Mouse (Mus musculus) R1 (cell line): Measurements from ENCODE around the gene Prr14l.
"Not testable (repeated sequence)": the region's sequence is repeated elsewhere in the genome, so short reads cannot be mapped to it uniquely, and the experiment has no call there.

Source experiments
- DNase-seq: peaks from one replicate; pipeline ENCODE4 v3.0.0-alpha.2; 2018; ENCODE audit warnings: low read depth, low spot score

Prr14l gene

DNA sequence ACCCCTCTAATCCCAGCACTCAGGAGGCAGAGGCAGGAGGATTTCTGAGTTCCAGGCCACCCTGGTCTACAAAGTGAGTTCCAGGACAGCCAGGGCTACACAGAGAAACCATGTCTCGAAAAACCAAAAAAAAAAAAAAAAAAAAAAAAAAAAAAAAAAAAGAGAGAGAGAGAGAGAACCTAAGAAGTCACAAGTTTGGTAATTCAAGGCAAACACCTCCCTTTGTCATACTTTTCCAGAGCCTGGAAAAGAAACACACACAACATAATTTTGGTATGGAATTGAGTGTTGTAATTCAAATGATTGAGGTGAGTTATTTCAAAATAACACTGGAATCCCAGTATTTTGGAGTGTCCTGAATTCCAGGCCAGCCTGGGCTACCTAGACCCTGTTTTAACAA is 67.6 kb downstream of the Prr14l start:
- not testable (repeated sequence) for DNase-seq

DNA sequence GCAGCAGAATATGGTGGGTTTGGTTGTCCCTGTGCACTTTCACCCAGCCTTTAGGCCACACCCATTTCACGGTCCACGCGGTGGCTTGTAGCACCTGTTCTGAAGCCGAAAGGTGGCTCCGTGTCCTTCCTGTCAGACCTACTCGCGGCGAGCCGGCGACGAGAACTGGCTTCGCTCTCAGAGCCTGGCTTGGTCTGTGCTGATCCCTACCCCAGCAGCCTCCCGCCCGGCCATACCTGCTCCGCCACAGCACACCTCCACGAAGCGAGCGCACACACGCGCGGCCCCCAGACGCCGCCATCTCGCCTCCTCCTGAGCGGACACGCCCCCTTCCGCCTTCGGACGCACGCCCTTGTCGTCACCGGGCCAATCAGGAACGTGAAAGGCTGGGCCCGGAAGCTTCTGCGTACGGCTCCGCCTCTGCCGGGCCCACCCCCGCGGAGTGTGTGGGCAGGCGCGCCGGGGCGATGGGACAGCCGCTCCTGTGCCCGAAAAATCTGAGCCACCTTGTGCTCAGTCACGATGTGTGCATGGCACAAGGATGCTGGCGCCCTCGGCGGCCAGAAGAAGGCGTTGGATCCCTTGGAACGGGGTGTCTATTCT is 68.6 kb downstream of the Prr14l start, which contains the start of gene Pisd:
TSS of gene Pisd (minus strand) at position 334 of the 603 bp plus-strand sequence.
- DNase-seq = peak; percentile 96

DNA sequence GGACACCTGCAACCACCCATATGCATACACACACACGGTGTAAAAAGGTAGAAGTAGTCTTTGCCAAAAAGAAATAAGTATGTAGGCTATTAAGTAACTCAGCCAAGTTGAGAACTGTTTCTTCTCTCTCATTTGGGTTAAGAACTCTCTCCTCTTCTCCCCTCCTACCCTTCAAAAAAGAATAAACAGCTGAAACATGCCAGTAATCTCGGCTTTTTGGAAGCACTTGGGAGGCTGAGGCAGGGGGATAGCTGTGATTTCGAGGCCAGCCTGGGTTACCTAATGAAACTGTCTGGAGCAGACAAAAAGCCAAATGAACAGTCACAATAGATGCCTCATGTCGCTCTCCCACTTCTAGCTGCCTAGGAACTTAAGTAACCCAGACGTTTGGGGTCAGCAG is 69.3 kb downstream of the Prr14l start:
- no peak for DNase-seq

DNA sequence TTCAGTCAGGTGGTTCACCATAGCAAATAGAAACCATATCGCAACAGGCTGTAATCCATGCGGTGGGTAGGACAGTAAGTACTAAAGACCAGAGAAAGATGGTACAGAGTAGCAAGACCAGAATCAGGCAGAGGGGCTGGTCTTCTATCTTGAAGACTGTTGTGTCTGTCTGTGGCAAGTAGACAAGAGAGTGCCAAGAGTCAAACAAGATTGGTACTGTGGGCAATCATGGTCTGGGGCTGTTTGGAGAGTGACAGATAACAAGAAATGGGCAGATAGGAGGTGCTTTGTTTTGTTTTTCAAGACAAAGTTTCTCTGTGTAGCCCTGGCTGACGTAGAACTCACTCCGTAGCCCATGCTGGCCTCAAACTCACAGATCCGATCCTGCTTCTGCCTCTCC is 72.5 kb downstream of the Prr14l start:
- DNase-seq = no peak

DNA sequence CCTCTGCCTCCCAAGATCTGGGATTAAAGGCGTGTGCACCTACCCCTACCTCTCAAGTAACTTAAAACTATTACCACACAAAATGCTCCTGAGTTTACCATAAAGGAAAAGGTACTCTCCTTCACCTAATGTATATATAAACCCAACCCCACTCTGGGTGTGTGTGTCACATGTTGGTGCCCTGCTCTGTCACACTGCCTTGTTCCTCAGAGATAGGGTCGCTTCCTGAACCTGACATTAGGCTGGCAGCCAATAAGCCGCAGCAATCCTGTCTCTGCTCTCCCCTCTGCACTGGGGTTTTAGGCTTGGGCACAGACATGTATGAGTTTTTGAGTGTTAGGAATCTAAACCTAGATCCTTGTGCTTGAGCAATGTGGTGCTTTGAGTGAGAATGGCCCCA is 75.9 kb downstream of the Prr14l start:
- DNase-seq = no peak

- peak; percentile 25 for DNase-seq
These were observed 81.7 kb downstream of the Prr14l start for GRCm38 (mm10) chr5:32772361-32772760.

- DNase-seq = no peak
These were observed 86.3 kb downstream of the Prr14l start for GRCm38 (mm10) chr5:32767636-32768373.

DNA sequence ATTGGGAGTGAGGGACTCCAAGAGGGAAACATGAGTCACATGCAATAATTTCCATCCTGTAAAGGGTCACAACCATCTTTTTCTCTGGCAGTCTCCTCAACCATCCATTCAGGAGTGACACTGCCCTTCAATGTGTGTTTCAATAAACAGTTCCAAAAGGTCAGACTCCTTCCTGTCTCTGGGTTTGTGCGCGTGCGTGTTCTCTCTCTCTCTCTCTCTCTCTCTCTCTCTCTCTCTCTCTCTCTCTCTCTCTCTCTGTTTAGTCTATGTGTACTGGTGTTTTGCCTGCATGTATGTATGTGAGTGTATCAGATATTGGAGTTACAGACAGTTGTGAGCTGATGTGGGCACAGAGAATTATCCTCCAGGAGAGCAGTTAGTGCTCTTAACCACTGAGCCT is 87.1 kb downstream of the Prr14l start:
- DNase-seq = no peak

GRCm38 (mm10) chr5:32761566-32762140 is 92.4 kb downstream of the Prr14l start:
- DNase-seq = no peak

GRCm38 (mm10) chr5:32760787-32761186 is 93.3 kb downstream of the Prr14l start:
- no peak for DNase-seq

GRCm38 (mm10) chr5:32760352-32760751 is 93.7 kb downstream of the Prr14l start:
- peak; percentile 51 for DNase-seq

DNA sequence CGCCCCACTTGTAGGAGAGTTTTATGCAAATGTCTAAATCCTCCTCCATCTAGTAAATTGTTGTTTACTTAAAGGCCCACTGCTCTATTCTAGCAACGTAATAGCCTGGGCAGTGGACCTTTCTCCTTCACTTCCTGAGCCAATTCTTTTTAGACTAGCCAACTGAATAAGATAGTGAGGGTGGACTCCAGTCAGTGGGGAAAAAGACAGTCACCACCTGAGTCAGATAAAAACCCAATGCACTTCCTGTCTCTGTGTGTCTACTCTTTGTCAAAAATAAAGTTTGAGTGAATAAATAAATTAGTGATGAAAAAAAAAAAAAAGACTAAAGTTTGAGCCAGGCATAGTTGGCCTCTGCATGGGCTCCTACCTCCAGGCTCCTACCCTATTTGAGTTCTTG is 94.4 kb downstream of the Prr14l start:
- no peak for DNase-seq

DNA sequence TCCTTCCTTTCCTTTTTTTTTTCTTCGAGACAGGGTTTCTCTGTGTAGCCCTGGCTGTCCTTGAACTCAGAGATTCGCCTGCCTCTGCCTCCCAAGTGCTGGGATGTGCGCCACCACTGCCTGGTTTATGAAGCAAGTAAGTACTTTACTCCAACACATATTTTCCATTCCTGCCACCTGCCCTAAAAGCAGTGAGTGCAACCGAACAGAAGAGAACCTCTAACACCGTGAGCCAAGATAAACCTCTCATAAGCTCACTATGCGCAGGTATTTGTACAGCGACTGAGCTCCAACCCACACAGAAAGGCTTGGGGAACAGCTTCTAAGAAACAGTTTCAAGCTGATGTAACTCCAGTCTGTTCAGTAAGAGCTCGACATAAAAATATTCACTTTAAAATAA is 97.9 kb downstream of the Prr14l start:
- DNase-seq = no peak

DNA sequence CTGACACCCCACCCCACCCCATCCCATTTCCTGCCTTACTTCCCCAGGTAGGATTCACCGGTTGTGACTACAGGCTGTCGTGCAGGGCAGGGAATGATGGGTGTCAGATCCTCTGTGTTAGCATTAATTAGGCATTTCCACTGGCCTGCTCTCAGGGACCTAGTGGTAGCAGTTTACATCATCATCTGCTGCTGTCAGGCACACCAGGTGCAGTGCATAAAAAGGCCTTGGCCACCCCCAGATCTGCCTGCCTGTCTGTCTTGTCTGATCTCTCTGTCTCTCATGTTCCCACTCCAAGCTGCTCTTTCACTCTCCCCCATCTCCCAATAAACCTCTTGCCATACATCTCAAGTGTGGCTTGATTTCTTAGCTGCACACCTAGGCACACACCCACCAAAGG is 102.3 kb downstream of the Prr14l start:
- no peak for DNase-seq

DNA sequence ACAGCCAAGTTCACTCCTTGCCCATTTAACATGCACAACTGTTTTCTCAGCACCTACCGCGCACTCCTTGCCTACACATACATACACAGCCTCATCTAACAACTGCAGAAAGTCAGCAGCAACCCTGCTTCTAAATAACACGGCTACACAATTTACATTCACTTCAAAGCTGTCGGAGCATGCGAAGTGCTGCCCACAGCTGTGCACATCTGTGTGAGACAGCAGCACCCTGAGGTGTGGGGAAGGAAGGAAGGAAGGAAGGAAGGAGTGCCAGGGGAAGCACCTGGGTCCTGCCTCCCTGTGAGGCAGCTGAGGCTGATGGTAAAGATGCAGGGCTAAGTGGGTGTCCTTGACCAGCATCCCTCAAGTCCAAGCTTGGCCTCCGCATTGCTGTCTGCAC is 105.1 kb downstream of the Prr14l start:
- DNase-seq = no peak

- peak; percentile 57 for DNase-seq
These were observed 106.2 kb downstream of the Prr14l start for GRCm38 (mm10) chr5:32747650-32748375.

DNA sequence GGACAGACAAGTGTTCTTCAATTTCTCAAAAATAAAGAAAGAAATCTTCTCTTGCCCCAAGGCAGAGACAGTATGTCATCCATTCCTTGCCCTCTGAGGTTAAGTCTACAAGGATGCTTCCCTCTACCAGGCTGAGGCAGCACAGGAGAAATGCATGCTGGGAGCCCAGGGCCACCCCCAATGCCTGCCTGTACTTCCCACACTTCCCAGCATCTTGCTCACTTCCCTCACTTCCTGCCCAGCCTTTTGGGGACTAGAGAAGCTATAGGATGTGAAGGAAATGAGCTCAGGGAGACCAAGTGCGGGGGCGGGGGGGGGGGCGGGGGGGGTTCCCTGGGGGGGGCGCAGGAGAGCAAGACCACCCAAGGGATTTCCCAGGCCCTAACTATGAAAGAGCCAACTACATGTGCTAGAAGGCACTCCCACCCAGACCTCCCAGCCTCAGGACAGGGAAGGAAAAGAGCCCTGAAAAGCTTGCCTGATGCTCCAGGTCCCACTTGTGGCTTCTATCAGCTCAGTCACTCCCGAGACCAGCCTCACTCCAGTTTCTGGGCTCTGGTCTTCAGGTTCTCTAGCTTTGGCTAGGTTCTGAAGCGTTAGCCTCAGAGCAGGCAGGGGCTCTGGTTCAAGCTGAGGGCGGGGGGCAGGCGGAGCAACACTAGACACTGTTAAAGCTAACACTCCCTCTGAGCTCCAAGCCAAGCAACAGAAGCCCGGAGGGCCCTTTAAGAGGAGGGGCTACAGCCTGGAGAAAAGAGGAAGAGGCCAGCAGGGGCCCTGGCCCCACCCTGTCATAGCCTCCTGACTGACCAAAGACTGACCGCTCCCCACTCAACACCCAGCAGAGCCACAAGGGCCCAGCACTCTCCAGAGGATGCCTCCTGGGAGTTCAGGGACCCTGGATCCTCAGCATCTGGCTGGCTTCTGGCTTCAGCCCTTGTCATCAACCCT is 108.1 kb downstream of the Prr14l start:
- peak; percentile 43 for DNase-seq

GRCm38 (mm10) chr5:32742149-32742548 is 111.9 kb downstream of the Prr14l start:
- peak; percentile 31 for DNase-seq

- not testable (repeated sequence) for DNase-seq
These were observed 112.7 kb downstream of the Prr14l start for GRCm38 (mm10) chr5:32741377-32741776.

DNA sequence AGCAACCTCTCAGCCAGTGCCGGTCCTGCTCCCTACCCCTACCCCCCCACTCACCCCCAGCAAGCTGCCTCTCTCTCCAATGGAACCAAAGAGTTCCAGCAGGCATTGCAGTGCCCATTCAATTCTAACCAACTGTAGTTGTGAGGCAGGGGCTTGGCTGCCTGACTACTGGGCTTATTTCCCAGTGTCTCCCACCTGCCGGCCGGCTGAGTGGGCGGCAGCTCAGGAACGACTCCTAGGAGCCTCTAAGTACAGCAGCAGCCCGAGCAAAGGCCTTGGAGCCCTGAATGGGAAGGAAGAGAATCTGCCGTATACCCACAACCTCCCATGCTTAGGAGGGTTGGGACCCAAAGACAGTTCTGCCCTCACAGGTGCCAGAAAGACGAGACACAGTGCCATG is 113.2 kb downstream of the Prr14l start:
- not testable (repeated sequence) for DNase-seq

DNA sequence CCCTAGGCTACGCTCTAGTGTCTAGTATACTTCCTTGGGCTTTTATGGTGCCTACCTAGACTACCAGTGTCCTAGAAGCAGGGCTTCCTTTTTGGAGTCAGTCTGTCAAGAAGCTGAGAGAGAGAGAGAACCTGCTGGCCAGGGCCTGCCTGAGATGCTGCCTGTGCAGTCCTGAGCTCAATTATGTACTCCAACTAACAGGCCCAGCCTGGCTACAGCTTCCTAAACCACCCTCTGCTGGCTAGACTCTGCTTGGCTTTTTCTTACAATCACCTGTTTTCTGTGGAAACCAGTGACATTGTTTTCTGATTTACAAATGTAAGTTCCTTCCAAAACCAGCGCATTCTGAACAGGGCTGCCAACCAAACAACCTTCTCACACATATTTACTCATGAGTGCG is 113.9 kb downstream of the Prr14l start:
- DNase-seq = no peak
